Mouse (Mus musculus): Measurements from ENCODE around the gene Maml2.

DNA sequence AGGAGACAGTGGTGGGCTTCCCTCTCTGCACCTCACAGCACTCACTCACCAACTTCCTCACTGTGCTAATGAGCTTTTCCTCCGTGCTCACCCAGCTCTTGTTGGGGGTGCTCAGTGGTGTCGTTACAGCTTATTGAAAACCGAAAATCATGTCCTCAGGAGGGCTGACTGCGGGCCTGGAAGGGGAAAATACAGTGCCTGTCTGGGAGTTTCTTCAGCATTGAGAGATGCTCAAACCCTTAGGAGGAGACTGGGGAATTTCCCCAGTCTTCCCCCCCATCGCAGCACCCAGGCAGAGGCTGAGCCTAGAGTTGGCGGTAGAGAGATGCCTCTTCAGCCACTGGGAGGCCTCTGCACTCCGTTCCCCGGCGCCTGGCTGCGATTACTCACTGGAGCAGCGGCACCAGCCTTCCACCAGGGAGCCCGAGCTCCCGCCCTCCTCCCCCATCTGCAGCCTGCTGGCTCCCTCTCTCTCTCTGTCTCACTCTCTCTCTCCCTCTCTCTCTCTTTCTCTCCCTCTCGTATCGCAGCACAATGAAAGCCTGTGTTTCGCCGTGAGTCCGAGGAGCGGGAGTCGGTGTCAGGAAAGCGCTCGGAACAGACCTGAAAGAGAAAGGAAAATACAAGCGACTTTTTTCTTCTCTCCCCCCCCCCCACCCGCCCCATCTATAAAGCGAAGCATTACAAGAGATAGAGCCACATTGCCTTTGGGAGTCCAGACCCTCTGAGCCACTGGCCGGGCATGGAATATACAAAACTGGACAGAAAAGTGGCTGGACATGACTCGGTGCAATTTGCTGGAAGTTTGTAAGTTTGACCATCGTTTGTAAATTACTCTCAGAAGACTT is 1.3 kb upstream of the Maml2 start:
- TF ChIP-seq CTCF (IDR thresholded peaks at IDR 0.05; ENCODE audit: low read depth) (peak; percentile 88), EP300 (optimal IDR thresholded peaks at IDR 0.05) (no peak)

Data from stomach, postnatal 0 days (tissue).